Mouse (Mus musculus) liver, adult (tissue): ENCODE results near the gene Spg21.

Experiments used
- GATA4 ChIP-seq: IDR thresholded peaks from 2 replicates; pipeline ENCODE4 v1.6.1; 2014; ENCODE audit warnings: mild to moderate bottlenecking, low read length; ENCODE audit not compliant: insufficient replicate concordance

Gene Spg21

GRCm38 (mm10) chr9:65460732-65461442 is at the start of gene Spg21:
TSS of gene Spg21 (plus strand) at chr9:65460947.
- peak; percentile 3; the same call in 1 of the 2 replicates for TF ChIP-seq GATA4

GRCm38 (mm10) chr9:65411326-65411725 is 49.4 kb upstream of the Spg21 start:
- TF ChIP-seq GATA4 = no peak

- TF ChIP-seq GATA4 = no peak
These were observed 43.0 kb upstream of the Spg21 start for GRCm38 (mm10) chr9:65417738-65418137.

GRCm38 (mm10) chr9:65419633-65420032 is 41.1 kb upstream of the Spg21 start:
- no peak for TF ChIP-seq GATA4

- TF ChIP-seq GATA4 = no peak
These were observed 37.8 kb upstream of the Spg21 start, which contains the start of gene Slc51b for GRCm38 (mm10) chr9:65422760-65423501. TSS of gene Slc51b (minus strand) at chr9:65422955.

GRCm38 (mm10) chr9:65424393-65424792 is 36.4 kb upstream of the Spg21 start:
- no peak for TF ChIP-seq GATA4

GRCm38 (mm10) chr9:65427511-65427910 is 33.2 kb upstream of the Spg21 start:
- TF ChIP-seq GATA4 = no peak

- no peak for TF ChIP-seq GATA4
These were observed 32.7 kb upstream of the Spg21 start for GRCm38 (mm10) chr9:65428003-65428402.

GRCm38 (mm10) chr9:65430401-65430800 is 30.3 kb upstream of the Spg21 start:
- no peak for TF ChIP-seq GATA4

GRCm38 (mm10) chr9:65430921-65431320 is 29.8 kb upstream of the Spg21 start:
- no peak for TF ChIP-seq GATA4

GRCm38 (mm10) chr9:65432236-65432635 is 28.5 kb upstream of the Spg21 start:
- no peak for TF ChIP-seq GATA4

- no peak for TF ChIP-seq GATA4
These were observed 26.6 kb upstream of the Spg21 start for GRCm38 (mm10) chr9:65434140-65434539.

- TF ChIP-seq GATA4 = no peak
These were observed 25.5 kb upstream of the Spg21 start for GRCm38 (mm10) chr9:65435211-65435610.

GRCm38 (mm10) chr9:65435671-65436301 is 25.0 kb upstream of the Spg21 start, which contains the start of gene Mtfmt:
TSS of gene Mtfmt (plus strand) at chr9:65435782.
- no peak; the same call in 1 of the 2 replicates for TF ChIP-seq GATA4

- TF ChIP-seq GATA4 = no peak
These were observed 16.1 kb upstream of the Spg21 start for GRCm38 (mm10) chr9:65444692-65445091.

- TF ChIP-seq GATA4 = no peak
These were observed 12.8 kb upstream of the Spg21 start for GRCm38 (mm10) chr9:65447951-65448350.
